Mouse (Mus musculus) heart, embryonic 13.5 days (tissue): ENCODE measurements at regions not wholly inside any gene's neighbourhood (a gene's known extent, or its start where the extent isn't known, plus 50 kb on each side); places are given as distances from the start of the nearest gene placed in this dataset.

Experiments used
- ATAC-seq: fragments of 200-750 bp; cut with Nextera tagmentation; 2 replicates; pipeline ENCODE4 v1.8.0; 2017; ENCODE audit warnings: moderate TSS enrichment; ENCODE audit not compliant: insufficient number of reproducible peaks, low FRiP score, low TSS enrichment; ENCODE audit errors: extremely low read depth
- H3K27ac ChIP-seq: fragments of 300-500 bp; sonication (generic); replicated peaks from 2 replicates; pipeline ENCODE4 v1.5.1; 2015; ENCODE audit warnings: moderate library complexity, mild to moderate bottlenecking, inconsistent platforms
- H3K27me3 ChIP-seq: fragments of 300-500 bp; sonication (generic); replicated peaks from 2 replicates; pipeline ENCODE4 v1.6.1; 2015; ENCODE audit warnings: mild to moderate bottlenecking, inconsistent platforms
- H3K36me3 ChIP-seq: fragments of 300-500 bp; sonication (generic); 2 replicates; pipeline ENCODE4 v1.6.1; 2015; ENCODE audit warnings: mild to moderate bottlenecking, inconsistent platforms
- H3K4me1 ChIP-seq: fragments of 300-500 bp; sonication (generic); 2 replicates; pipeline ENCODE4 v1.6.1; 2015; ENCODE audit warnings: inconsistent platforms
- H3K4me2 ChIP-seq: fragments of 300-500 bp; sonication (generic); 2 replicates; pipeline ENCODE4 v1.6.1; 2015; ENCODE audit warnings: inconsistent platforms, mild to moderate bottlenecking, moderate library complexity
- H3K4me3 ChIP-seq: fragments of 300-500 bp; sonication (generic); 2 replicates; pipeline ENCODE4 v1.5.1; 2015; ENCODE audit warnings: moderate library complexity, mild to moderate bottlenecking, inconsistent platforms
- H3K9ac ChIP-seq: fragments of 300-500 bp; sonication (generic); 2 replicates; pipeline ENCODE4 v1.6.1; 2015; ENCODE audit warnings: inconsistent platforms, mild to moderate bottlenecking, moderate library complexity
- H3K9me3 ChIP-seq: fragments of 300-500 bp; sonication (generic); 2 replicates; pipeline ENCODE4 v1.6.1; 2016; ENCODE audit warnings: inconsistent platforms
- WGBS: fragments of 180-500 bp; shearing (Covaris S2); methylation state at CpG from one replicate; pipeline ENCODE4 v1.1.7; 2015; ENCODE audit warnings: mixed read lengths; 5-methylcytosine and 5-hydroxymethylcytosine counted together

- H3K4me1 ChIP-seq, result peaks cover 12% of the 10 kb centered on the region
- no peak overlapping the region for H3K4me3 ChIP-seq
- no peak for ATAC-seq
- H3K27me3 ChIP-seq, result no peaks in the 10 kb centered on the region; the same call in 1 of the 2 replicates
- no peak overlapping the region for H3K9ac ChIP-seq
- 31% methylated on average over 3 of the region's 3 CpGs for WGBS
- H3K27ac ChIP-seq, result no peak overlapping the region
- H3K4me2 ChIP-seq, result no peak overlapping the region
- no peaks in the 10 kb centered on the region for H3K9me3 ChIP-seq
- no peaks in the 10 kb centered on the region for H3K36me3 ChIP-seq
Observed at GRCm38 (mm10) chr11:63352990-63353389, 224.2 kb downstream of the Pmp22 start.

DNA sequence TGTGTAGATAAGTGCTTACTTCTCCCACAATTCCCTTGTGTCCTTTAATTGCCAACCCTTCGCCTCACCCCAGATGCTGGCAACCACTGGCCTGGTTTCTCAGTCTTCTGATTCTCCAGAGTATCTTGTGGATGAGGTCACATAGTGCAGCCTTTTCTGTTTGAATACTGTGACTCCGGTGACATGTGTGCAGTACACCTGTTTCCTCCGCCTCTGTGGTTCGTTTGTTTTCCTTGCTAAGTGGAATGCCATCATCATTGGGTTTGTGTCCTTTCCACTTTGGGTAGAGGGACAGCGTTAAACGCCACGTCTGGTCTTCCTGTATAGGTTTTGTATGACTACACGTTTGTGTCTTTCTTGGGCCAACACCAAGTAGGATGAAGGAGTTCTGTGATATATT, 224.9 kb downstream of the Pmp22 start:
- ATAC-seq, result no peak
- H3K4me1 ChIP-seq, result peaks cover 12% of the 10 kb centered on the region
- H3K4me3 ChIP-seq, result no peak overlapping the region
- no peak overlapping the region for H3K4me2 ChIP-seq
- no peaks in the 10 kb centered on the region; the same call in 1 of the 2 replicates for H3K27me3 ChIP-seq
- H3K9ac ChIP-seq, result no peak overlapping the region
- 82% methylated on average over 8 of the region's 8 CpGs for WGBS
- no peaks in the 10 kb centered on the region for H3K9me3 ChIP-seq
- no peak overlapping the region for H3K27ac ChIP-seq
- no peaks in the 10 kb centered on the region for H3K36me3 ChIP-seq

GRCm38 (mm10) chr11:63357772-63358344, 229.1 kb downstream of the Pmp22 start:
- Histone ChIP-seq H3K4me2 (no peak overlapping the region), H3K4me1 (no peaks in the 10 kb centered on the region), H3K27ac (no peak overlapping the region), H3K9me3 (no peaks in the 10 kb centered on the region), H3K36me3 (no peaks in the 10 kb centered on the region), H3K4me3 (no peak overlapping the region), H3K9ac (no peak overlapping the region), H3K27me3 (no peaks in the 10 kb centered on the region)
- no peak for ATAC-seq
- WGBS, result 74% methylated on average over 10 of the region's 10 CpGs

GRCm38 (mm10) chr11:63367756-63368265, 239.0 kb downstream of the Pmp22 start:
- 76% methylated on average over 6 of the region's 6 CpGs for WGBS
- Histone ChIP-seq H3K4me3 (no peak overlapping the region), H3K27ac (no peak overlapping the region), H3K4me1 (0 out of 2 replicates have a peak, but pooled peaks cover 5% of the 10 kb centered on the region), H3K4me2 (no peak overlapping the region), H3K9ac (no peak overlapping the region), H3K9me3 (peaks cover 5% of the 10 kb centered on the region; the same call in 1 of the 2 replicates), H3K27me3 (no peaks in the 10 kb centered on the region; the same call in 1 of the 2 replicates), H3K36me3 (no peaks in the 10 kb centered on the region)
- no peak for ATAC-seq

DNA sequence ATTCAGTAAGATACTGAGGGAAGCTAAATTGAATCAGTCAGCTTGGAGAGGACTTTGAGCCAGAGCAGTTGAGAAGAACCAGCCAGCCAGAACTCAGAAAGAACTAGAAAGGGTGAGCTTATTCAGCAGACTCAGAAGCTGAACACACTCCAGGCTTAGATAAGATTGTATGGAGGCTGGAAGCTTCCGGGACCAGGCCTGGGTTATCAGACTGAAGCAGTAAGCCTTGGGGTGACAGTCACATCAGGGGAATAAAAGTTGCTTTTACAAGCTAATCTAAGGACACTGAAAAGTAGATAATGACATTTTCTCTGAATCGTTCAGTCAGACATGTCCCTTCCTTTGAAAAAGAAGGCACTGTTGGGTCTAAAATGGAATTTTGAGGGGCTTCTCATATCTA, 240.7 kb downstream of the Pmp22 start:
- Histone ChIP-seq H3K27me3 (no peaks in the 10 kb centered on the region; the same call in 1 of the 2 replicates), H3K9ac (no peak overlapping the region), H3K4me1 (no peaks in the 10 kb centered on the region), H3K27ac (no peak overlapping the region; the same call in 1 of the 2 replicates), H3K36me3 (no peaks in the 10 kb centered on the region), H3K4me3 (no peak overlapping the region), H3K4me2 (no peak overlapping the region), H3K9me3 (peaks cover 8% of the 10 kb centered on the region; the same call in 1 of the 2 replicates)
- ATAC-seq, result no peak
- WGBS, result 22% methylated on average over 2 of the region's 2 CpGs

DNA sequence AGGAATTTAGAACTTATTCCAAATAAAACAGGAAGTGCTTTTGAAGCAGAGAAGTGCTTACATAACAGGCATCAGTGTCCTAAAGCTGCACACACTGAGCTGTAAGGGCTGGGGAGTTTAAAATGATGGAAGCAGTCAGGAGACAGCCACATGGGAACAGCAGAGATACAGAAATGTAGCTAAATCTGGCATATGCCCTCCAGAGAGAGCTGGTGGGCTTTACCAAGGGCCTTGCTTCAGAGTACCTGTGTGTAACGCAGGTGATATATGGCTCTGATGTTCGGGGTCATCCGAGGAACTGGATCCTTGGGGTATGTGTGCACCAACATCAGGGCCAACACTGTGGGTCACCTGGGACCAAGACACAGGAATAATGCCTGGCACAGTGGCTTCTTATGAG, 247.5 kb downstream of the Pmp22 start:
- no peak for ATAC-seq
- WGBS, result 90% methylated on average over 3 of the region's 3 CpGs
- Histone ChIP-seq H3K9ac (no peak overlapping the region), H3K36me3 (no peaks in the 10 kb centered on the region), H3K4me3 (no peak overlapping the region), H3K27me3 (no peaks in the 10 kb centered on the region; the same call in 1 of the 2 replicates), H3K4me1 (peaks cover 4% of the 10 kb centered on the region; the same call in 1 of the 2 replicates), H3K9me3 (0 out of 2 replicates have a peak, but pooled peaks cover 3% of the 10 kb centered on the region), H3K27ac (peak overlapping the region; percentile 26; the same call in 1 of the 2 replicates), H3K4me2 (no peak overlapping the region)

DNA sequence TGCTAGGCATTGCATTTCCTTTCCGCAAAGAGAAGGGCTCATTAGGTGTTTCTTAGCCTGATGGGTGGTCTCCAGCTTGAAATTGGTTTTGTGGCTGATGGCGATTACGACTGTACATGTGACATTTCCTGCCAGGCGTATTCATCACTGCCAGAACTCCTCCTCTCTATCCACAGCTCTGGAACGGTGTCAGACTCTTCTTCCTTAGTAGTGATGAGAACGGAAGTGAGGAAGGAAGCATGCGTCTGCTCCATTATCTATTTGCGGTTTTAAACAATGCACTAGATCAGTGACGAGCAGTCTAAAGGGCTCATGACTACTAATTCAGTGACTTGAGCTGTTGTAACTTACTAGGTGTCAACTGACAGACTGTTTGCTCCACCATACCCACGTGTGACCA, 248.2 kb downstream of the Pmp22 start:
- ATAC-seq, result no peak
- H3K27me3 ChIP-seq, result no peaks in the 10 kb centered on the region; the same call in 1 of the 2 replicates

DNA sequence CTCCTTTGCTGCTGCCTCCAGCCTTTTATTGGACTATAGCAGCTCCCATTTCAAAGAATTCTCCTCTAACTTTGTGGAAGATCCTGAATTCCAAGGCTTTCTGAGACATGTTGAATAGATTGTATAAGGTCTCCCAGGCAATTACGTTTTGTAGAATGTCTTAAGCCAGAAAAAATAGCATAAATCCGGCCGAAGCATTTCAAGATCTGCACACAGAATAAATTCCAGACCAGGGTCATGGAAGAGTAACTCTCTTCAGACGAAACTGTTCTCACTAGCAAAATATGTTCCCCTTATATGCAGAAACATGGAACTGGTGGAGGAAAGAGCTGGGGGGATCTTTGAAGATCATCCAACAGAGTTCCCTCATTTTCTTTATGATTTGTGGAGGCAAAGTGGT, 259.5 kb downstream of the Pmp22 start:
- Histone ChIP-seq H3K36me3 (no peaks in the 10 kb centered on the region), H3K4me2 (no peak overlapping the region), H3K9ac (no peak overlapping the region), H3K4me1 (no peaks in the 10 kb centered on the region), H3K27ac (no peak overlapping the region), H3K27me3 (no peaks in the 10 kb centered on the region), H3K4me3 (no peak overlapping the region), H3K9me3 (no peaks in the 10 kb centered on the region)
- no peak for ATAC-seq
- 73% methylated on average over 4 of the region's 4 CpGs for WGBS

More for the DNA sequence above, 248.2 kb downstream of the Pmp22 start:
- no peak overlapping the region for H3K4me2 ChIP-seq
- 53% methylated on average over 10 of the region's 10 CpGs for WGBS
- peaks cover 4% of the 10 kb centered on the region; the same call in 1 of the 2 replicates for H3K4me1 ChIP-seq
- 0 out of 2 replicates have a peak overlapping the region, but pooled peaks have one; percentile 26 for H3K27ac ChIP-seq
- no peaks in the 10 kb centered on the region for H3K36me3 ChIP-seq
- H3K9me3 ChIP-seq, result 0 out of 2 replicates have a peak, but pooled peaks cover 3% of the 10 kb centered on the region
- no peak overlapping the region for H3K4me3 ChIP-seq
- no peak overlapping the region for H3K9ac ChIP-seq

DNA sequence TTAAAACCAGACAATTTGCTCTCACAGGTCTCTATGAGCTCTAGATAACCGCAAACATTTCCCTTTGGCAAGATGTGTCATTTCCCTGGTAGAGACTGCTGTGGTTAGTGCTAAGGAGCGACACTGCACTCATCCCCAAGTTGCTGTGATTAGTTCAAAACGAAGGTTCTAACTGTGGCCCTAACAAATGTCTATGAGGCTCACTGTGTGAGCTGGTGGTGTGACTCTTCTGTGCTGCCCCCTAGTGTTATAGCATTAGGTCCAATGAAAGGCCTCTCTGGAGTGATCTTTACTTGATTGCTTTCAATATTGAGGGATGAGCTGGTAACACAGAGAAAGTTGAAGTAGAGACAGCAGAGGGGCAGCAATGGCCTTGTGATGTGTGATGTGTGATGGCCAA, 262.7 kb downstream of the Pmp22 start:
- Histone ChIP-seq H3K36me3 (no peaks in the 10 kb centered on the region), H3K9ac (no peak overlapping the region), H3K4me1 (no peaks in the 10 kb centered on the region), H3K4me3 (no peak overlapping the region), H3K4me2 (no peak overlapping the region), H3K9me3 (no peaks in the 10 kb centered on the region), H3K27me3 (0 out of 2 replicates have a peak, but pooled peaks cover 5% of the 10 kb centered on the region), H3K27ac (no peak overlapping the region)
- no peak for ATAC-seq
- WGBS, result 43% methylated on average over 3 of the region's 3 CpGs

DNA sequence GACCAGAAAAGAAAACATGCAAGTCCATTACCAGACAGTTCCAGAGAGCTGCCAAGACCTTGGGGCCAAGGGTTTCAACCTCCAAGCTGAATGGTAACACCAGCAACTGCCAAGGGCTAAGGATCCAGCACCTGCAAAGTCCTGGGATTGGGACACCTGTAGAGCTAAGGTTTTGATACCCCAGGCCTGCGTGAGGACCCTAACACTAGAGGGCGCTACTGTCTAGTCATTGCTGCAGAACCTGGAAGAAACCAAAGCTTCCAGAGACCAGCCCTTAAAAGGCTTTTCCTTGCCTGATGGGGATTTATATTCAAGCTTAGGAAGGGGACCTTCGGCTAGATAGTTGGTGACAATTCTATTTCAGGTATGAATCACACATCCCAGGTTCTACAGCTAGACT, 263.6 kb downstream of the Pmp22 start:
- Histone ChIP-seq H3K36me3 (no peaks in the 10 kb centered on the region), H3K27me3 (0 out of 2 replicates have a peak, but pooled peaks cover 6% of the 10 kb centered on the region), H3K9me3 (no peaks in the 10 kb centered on the region), H3K4me2 (no peak overlapping the region), H3K4me1 (no peaks in the 10 kb centered on the region), H3K4me3 (no peak overlapping the region), H3K9ac (no peak overlapping the region), H3K27ac (no peak overlapping the region)
- no peak for ATAC-seq
- 53% methylated on average over 3 of the region's 3 CpGs for WGBS

- Histone ChIP-seq H3K4me1 (no peaks in the 10 kb centered on the region), H3K9ac (no peak overlapping the region), H3K9me3 (no peaks in the 10 kb centered on the region), H3K4me2 (no peak overlapping the region), H3K36me3 (no peaks in the 10 kb centered on the region), H3K4me3 (no peak overlapping the region), H3K27ac (no peak overlapping the region), H3K27me3 (0 out of 2 replicates have a peak, but pooled peaks cover 11% of the 10 kb centered on the region)
- ATAC-seq, result no peak
- 56% methylated on average over 3 of the region's 3 CpGs for WGBS
Observed at GRCm38 (mm10) chr11:63394201-63394600, 265.4 kb downstream of the Pmp22 start.

GRCm38 (mm10) chr11:63396386-63396785, 267.6 kb downstream of the Pmp22 start:
- Histone ChIP-seq H3K9ac (no peak overlapping the region), H3K36me3 (no peaks in the 10 kb centered on the region), H3K27ac (no peak overlapping the region), H3K4me1 (no peaks in the 10 kb centered on the region), H3K4me2 (no peak overlapping the region), H3K9me3 (no peaks in the 10 kb centered on the region), H3K27me3 (0 out of 2 replicates have a peak, but pooled peaks cover 16% of the 10 kb centered on the region), H3K4me3 (no peak overlapping the region)
- WGBS, result 83% methylated on average over 8 of the region's 8 CpGs
- no peak for ATAC-seq
